Mouse (Mus musculus): ENCODE data around the gene Taok1.
"Not testable (repeated sequence)": the region's sequence is repeated elsewhere in the genome, so short reads cannot be mapped to it uniquely, and the experiment has no call there.

The Taok1 gene

DNA sequence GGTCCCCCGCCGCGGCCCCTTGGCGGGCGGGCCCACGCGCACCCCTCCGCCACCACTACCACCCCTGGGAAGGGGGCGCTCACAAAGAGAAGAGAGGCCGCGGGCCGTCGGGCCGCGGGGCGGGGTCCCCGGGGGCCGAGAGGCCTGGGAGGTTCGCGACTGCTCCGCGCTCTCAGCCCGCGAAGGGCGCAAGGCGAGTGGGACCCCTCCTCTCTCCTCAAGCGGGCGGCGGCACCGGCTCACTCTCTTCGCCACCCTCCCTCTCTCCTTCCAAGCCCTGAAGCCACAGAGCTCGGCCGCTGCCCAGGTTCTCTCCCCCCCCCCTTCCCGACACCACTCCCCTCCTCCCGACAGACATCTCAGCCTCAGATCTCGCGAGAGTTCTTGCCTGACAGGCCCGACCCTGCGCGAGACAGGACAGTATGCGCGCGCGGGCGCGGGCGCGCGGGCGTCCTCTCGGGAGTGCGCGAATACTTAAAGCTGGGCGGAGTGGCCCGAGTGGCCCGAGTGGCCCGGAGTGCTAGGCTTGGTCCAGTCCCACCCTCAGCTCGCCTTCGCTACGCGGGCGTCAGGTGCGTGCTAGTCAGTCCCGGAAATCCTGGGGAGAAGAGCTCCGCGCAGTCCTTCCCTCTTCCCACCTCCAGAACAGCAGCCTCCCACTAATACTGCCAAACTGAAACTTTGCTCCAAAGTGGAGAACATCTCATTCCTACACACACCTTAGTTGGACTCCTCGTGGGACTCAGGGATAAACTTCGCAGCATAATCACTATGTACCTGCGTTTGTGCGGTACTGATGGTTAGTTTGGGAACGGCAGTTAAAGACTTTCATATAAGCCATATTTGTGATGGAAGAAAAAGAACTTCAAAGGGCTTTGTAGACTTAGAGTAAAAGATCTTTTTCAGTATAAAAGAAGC, at the start of gene Taok1:
TSS of gene Taok1 (minus strand) at position 278 of the 918 bp plus-strand sequence.
- DNase-seq (ENCODE audit: low spot score in 2 of 2), result peak; percentile 97

DNA sequence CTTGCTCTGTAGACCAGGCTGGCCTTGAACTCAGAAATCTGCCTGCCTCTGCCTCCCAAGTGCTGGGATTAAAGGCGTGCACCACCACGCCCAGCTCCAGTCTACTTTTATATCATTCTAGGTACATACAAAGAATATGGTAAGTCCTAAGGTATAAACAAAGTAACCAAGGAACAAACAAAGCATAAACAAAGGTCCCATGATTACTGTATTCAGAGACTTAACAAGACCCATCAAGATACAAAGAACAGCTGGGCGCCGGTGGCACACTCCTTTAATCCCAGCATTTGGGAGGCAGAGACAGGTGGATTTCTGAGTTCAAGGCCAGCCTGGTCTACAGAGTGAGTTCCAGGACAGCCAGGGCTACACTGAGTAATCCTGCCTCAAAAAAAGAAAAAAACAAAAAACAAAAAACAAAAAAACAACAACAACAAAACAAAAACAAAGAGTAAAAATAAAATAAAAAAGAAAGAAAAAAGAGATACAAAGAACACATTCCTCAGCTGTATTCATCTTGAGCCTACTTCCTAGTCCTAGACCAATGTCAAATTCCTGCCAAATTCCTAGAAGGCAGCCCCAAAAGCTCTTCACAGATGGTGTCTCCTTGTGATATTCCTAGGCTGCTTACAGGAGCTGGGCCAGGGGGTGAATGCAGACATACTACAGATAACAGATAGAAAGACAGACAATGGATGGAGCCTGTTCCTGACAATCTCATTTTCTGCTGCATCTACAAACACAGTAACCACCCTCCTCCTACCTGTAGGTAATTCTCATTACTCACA, 46.0 kb upstream of the Taok1 start:
- not testable (repeated sequence) for DNase-seq (ENCODE audit: low spot score in 2 of 2)

DNA sequence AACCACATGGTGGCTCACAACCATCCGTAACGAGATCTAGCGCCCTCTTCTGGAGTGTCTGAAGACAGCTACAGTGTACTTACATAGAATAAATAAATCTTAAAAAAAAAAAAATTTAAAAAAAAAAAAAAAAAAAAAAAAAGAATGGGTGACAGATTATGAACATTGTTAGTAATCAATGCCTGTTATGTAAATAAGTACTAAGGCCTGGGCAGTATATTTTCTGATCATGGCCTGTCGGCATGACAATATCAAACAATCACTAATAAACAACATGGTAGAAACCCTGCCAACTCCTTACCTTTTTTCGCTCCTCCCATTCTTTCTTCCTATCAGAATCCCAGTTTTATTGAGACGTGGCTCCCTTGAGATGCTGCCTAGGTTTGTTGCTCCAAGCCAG, 44.9 kb upstream of the Taok1 start:
- no peak for DNase-seq (ENCODE audit: low spot score in 2 of 2)

DNA sequence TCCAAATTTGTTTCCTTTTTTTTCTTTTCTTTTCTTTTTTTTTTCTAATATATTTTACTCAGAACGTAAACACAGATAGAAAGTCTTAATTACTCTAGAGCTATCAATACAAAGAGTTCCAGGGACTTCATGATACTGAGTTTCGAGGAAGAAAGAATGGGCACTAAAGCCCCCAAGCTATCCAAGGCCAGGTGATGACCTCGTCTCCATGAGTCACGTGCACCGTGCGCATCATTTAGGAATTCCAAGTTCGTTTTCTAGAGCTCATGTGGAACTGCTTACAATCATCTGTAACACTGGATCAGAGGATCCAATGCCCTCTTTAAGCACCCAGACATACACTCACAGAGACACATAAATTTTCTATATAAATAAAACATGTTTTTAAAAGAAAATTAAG, 41.3 kb upstream of the Taok1 start:
- no peak for DNase-seq (ENCODE audit: low spot score in 2 of 2)

DNA sequence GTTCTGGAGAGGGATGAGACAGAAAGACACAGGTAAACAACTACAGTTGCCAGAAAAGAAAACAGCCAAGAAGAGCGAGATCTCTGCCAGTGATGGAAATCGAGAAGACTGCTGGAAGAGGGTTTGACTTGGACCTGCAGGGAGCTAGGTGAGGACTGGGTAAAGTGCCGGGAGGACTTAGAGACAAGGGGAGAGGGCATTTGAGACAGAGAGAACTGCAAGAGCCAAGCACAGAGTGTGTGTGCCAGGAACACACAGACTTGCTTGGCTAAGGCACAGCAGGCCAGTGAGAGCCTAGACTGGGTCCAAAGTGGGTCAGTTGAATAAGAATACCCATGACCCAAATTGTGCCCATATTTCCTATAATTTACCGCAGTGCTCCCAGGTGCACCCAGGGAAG, 37.9 kb upstream of the Taok1 start:
- peak; percentile 41 to 43 for DNase-seq (ENCODE audit: low spot score in 2 of 2)

DNA sequence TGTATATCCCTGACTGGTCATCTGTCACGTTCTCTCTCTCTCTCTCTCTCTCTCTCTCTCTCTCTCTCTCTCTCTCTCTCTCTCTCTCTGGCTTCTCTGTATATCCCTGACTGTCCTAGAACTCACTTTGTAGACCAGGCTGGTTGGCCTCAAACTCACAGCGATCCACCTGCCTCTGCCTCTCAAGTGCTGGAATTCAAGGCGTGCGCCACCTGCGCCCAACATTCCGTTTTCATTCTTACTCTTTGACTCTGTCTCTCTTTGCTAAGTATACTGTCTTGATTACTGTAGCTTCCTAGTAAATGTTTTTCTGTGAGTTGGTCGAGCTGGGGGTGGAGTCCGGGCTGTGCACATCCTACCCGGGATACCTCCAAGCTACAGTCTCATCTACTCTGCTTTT, 33.8 kb upstream of the Taok1 start:
- no peak for DNase-seq (ENCODE audit: low spot score in 2 of 2)

DNA sequence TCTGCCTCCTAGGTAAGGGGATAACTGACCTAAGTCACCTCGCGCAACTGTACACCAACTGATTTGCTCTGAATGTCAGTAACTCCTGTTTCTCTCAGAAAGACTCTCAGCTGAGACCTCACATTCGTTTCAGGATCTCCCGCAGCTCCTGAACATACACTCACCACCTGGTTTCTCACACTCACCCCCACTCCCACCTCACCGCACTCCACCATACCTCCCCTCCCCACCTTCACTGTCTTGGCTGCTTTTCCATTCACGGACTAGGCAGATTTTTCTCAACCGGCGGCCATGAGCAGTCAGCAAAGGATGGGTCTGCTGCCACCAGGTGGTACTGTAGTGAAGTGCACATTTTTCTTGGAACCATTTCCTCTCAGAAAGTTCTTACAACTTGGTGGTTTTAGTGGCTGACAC, 22.6 kb upstream of the Taok1 start:
- DNase-seq (ENCODE audit: low spot score in 2 of 2), result peak; percentile 85 to 90

DNA sequence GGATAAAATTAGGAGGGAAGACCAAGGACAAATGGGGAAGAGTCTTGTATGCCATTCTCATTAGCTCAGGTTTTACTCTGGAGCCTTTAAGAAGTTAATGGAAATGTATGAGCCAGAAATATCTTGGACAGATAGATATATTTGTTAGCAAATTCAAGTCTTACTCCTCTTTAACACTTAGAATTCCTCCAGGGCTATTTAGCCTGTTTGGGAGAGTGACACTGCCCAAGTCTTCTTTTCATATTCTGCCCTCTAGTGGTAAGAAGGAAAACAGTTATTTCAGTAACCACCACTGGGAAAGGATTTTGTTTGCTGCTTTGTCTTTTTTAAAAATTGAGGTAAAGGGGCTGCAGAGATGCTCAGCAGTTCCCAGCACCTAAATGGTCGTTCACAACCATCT, 21.9 kb upstream of the Taok1 start:
- DNase-seq (ENCODE audit: low spot score in 2 of 2), result no peak

DNA sequence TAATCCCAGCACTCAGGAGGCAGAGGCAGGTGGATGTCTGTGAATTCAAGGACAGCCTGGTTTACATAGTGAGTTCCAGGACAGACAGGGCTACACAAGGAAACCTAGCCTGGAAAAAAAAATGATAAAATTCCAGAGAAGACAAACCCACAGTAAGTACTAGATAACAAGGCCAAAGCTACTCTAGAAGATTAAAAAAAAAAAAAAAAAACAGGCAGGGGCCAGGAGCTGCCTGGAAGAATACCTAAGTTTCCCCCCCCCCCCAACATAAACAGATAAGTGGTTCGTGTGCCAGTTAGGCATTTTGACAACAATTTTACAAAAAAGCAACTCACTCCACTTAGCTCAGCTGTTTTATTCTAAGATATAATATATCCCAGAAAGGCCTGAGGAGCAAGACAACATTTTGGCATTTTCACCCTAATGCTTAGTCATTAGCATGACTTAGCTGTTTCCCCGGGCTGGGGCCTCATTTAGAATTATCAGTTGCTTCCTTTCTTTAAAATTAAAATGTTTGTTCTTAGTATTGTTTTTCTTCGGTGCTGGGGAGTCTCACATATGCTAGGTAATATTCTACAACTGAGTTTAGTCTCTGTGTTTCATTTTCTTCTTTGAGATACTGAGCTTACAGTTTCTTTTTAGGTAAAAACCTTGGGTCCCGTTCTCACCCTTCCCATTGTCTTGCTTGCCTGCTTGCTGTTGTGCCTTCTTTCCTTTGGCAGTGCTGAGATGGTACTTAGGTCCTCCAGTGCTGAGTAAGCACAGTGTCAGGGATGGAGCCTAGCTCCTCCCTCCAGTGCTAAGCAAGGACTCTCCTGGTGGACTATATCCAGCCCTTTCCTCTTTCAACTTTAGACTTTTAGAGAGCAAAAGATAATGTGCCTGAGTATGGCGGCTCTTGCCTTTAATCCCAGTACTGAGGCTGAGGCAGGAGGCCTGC, 19.3 kb upstream of the Taok1 start:
- no peak for DNase-seq (ENCODE audit: low spot score in 2 of 2)

DNA sequence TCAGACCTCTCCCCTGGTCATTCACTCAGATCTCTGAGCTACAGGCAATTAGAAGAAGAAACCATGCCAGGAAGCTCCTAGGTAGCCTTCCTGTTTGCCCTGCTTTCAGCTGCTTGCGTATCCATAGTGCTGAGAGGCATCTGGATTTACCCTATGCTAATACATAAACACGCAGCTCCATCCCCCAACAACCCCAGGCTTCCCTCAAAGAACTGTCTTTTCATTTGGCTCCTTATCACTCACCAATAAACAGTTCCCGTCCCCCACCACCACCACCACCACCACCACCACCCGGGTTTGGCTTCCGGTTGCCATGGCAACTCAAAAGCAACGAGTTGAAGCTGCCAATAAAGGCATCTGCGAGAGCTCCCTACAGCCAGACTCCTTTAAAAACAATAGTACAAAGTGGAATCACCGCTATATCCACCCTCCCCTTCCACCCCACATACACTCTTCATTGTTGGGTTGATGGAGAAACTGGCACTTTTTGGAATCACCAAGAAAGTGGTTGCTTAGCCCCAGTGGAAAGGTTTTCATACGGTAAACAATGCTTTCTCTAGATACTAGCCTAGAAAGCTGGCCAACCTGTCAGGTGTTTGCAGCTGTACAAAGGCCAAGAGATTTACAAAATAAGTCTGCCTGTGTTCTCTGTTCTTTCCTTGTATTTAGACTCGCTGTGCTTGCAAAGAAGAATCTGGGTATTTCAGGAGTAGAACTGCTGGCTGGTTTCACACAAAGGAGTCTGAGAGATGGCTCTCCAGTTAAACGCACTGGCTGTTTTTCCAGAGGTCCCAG, 17.6 kb upstream of the Taok1 start:
- DNase-seq (ENCODE audit: low spot score in 2 of 2), result peak; percentile 83 to 89

DNA sequence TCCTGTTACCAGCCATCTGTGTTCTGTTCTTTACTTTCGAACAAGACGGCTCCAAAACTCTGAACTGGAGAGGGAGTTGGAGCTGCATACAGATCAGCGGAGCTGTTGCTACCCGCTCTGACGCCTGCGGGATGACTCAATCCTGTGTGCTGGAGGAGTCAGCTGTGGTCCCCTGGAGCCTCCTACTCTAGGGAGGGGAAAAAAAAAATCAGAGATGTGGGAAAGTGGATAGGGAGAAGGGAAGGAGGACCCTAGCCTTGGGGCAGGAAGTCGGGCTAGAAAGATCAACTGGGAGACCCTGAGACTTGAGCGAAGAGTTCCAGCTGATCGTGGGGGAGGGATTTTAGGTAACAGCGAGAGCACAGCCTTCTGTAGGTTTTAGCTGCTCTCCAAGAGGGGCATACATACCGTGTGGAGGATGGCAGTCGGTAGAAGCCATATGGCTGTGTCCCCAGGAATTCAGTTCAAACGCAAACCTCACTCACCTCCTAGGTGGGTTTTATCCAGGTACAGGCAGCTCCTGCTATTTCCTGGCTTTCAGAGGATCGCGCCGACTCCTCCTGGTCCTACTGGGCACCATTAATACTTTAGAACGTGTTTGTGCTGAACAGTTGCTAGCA, 16.9 kb upstream of the Taok1 start:
- peak; percentile 86 to 92 for DNase-seq (ENCODE audit: low spot score in 2 of 2)

DNA sequence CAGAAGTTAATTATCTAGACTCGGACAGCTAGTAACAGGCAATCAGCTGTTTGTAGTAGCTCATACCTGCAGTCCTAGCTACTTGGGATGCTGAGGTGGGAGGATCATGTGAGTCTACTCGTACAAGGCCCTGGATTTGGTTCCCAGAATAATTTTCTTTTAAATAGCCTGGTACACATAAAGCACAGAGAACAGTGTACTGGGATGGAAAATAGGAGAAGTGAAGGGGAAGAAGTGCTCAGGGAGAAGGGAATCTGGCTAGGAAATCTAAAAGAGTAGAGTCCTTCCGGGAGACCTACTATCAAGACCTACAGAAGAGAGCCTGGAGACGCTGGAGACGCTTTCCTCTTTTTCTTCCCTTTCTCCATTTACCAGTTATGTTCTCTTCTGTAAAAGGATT, 16.4 kb upstream of the Taok1 start:
- DNase-seq (ENCODE audit: low spot score in 2 of 2), result no peak

DNA sequence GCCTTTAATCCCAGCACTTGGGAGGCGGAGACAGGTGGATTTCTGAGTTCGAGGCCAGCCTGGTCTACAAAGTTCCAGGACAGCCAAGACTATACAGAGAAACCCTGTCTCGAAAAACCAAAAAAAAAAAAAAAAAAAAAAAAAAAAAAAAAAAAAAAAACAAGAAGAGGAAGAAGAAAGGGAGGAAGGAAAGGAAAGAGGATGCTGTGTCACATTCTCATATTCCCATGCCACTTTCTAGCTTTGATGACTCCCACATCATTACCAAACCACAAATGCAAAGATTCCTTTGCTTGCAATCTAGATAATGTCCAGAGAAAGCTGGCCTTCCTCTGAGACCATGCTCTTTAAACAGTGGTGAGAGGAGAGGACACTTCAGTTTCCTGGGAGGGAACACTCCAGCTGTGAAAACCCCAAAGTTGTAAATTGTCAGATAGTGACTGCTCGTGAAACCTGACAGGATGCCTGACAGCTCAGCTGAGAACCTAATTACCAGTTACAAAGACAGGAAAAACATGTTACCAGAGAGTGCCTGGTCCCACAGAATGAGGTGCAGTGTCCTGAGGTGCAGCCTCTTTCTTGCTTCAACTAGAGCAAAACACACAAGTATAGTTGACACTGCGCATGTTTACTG, 14.4 kb upstream of the Taok1 start:
- DNase-seq (ENCODE audit: low spot score in 2 of 2), result no peak

DNA sequence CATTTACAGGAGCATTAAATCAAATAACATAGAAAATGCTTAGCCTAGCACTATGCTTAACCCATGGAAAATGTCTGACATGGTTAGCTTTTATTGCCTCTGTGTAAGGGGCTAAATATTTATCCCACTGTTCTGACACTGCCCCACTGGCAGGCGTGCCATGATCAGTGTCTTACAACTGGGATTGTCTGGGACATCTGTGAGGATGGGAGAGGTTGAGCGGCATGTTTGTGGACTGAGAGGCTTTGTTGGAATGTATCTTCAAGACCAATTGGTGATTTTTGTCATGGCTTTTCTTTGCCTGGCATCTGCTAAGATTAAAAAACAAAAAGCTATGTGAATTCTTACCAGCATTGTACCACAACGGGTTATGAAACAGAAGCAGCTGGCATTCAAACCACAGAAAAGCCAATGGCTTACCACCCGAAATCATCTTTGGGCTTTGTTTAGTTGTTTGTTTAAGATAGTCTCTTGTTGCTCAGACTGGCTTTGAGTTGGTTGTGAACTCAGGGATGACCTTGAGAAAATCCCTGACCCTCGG, 7.5 kb upstream of the Taok1 start:
- DNase-seq (ENCODE audit: low spot score in 2 of 2), result no peak

DNA sequence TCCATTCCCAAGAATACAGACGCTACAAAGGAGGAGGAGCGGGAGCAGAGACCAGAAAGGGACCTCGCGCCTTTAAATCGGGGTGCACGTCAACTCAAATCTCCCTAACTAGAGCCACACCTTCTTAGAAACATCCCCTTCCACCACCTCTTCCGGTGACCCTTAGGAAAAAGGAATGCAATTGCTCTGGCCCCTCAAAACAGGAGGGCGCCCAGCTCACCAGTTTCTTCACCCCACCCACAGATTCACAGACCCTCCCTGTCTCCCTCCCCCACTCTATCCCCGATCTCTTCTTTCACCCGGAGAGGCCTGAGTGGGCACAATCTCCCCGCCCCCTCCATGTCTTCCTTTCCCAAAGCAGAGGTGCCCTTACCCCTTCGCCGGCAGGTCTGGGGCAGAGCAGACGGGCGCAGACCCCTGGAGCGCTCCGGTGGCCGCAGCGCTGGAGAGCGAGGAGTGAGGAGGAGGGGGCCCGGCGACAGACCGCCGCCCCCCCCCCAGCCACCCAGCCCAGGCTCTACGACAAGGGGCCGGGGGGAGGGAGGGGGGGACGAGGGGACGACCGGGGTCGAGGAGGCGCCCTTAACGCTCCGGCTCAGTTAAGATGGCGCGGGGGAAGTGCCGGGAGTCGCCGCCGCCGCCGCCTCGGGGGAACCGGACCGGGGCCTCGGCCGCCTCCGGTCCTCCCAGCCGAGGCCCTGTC, 629 bp downstream of the Taok1 start:
- peak; percentile 55 to 60 for DNase-seq (ENCODE audit: low spot score in 2 of 2)

DNA sequence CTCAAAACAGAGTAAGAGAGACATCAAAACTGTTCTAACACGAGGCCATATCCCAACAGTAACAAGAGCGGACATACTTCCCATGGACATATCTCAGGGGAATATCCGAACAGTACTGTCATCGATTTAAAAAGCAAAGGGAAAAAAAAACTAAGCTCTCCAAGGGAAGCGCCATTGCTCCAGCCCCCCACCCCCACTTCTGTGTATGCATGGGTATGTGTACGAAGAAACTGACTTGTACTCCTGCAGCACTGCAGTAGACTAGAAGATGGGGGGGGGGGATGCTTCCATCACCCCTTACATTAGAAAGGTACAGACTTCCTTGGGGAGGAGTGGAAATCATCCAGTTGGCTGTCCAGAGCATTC, 1.2 kb downstream of the Taok1 start:
- peak in 1 of 2 experiments; percentile 31 for DNase-seq (ENCODE audit: low spot score in 2 of 2)

DNA sequence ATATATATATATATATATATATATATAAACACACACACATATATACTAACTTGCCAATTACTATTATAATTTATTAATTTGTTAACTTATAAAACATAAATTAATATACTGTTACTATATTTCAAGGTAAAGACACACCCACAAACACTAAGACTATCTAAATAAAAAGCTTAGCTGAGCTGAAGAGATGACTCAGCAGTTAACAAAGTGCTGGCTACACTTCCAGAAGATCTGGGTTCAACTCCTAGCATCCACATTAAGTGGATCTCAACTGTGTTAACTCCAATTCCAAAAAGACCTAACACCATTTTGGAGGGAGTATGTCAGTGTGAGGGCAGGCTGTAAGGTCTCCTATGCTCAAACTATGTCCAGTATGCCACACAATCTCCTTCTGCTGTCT, 10.3 kb downstream of the Taok1 start:
- DNase-seq (ENCODE audit: low spot score in 2 of 2), result no peak

DNA sequence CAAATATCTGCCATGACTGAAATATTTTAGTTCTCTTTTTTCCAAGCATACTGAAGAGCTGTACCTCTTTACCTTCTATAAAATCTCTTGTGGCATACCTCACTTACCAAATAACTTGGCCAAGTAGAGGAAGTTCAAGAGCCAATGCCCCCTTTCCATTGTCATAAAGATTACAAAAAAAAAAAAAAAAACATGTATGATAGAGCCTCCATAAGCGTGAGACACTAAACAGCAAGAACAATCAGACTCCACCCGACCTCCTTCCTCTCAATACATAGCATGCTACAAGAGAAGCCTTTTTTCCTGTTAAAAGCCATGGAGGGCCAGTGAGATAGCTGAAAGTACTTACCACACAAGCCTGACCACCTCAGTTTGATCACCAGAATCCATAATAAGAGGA, 16.2 kb downstream of the Taok1 start:
- DNase-seq (ENCODE audit: low spot score in 2 of 2), result no peak

DNA sequence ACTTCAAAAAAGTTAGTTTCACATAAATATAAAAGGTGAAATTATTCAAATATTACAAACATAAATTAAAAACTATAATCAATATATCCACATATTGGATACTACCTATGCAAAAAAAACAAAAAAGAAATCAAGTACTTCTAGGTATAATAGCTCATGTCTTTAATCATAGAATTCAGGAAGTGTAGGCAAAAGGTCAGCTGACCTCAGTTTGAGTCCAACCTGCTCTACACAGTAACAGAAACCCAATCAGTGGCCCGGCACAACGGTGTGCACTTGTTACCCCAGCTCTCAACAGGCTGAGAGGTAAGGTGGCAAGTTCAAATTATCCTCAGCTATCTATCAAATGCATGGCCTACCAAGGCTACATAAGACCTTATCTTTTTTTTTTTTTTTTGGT, 16.8 kb downstream of the Taok1 start:
- DNase-seq (ENCODE audit: low spot score in 2 of 2), result no peak

Measured in right cerebral cortex, postnatal 10 days (tissue).